Mouse (Mus musculus) liver, embryonic 16.5 days (tissue): Measurements from ENCODE around the gene Pds5a. TPM values are rescaled to one million over a fixed set of nuclear protein-coding genes. Genes with fewer than 3 reads are reported as not detected.
"Not testable (repeated sequence)": the region's sequence is repeated elsewhere in the genome, so short reads cannot be mapped to it uniquely, and the experiment has no call there.

Experiments
- ATAC-seq: fragments of 200-750 bp; cut with Nextera tagmentation; 2 replicates; pipeline ENCODE4 v1.8.0; 2017; ENCODE audit warnings: low read depth, mild to moderate bottlenecking, moderate number of reproducible peaks, moderate library complexity
- H3K27ac ChIP-seq: fragments of 300-500 bp; sonication (generic); 2 replicates; pipeline ENCODE4 v1.5.1; 2014; ENCODE audit warnings: mild to moderate bottlenecking, low read length
- H3K27me3 ChIP-seq: fragments of 300-500 bp; sonication (generic); 2 replicates; pipeline ENCODE4 v1.6.1; 2014; ENCODE audit warnings: low read depth, low read length, mixed read lengths; ENCODE audit not compliant: control insufficient read depth, insufficient read depth
- H3K36me3 ChIP-seq: fragments of 300-500 bp; sonication (generic); 2 replicates; pipeline ENCODE4 v1.6.1; 2014; ENCODE audit warnings: mild to moderate bottlenecking; ENCODE audit not compliant: control insufficient read depth, insufficient read depth
- H3K4me1 ChIP-seq: fragments of 300-500 bp; sonication (generic); 2 replicates; pipeline ENCODE4 v1.6.1; 2014; ENCODE audit warnings: low read depth, low read length, mixed read lengths; ENCODE audit not compliant: control insufficient read depth
- H3K4me2 ChIP-seq: fragments of 300-500 bp; sonication (generic); 2 replicates; pipeline ENCODE4 v1.6.1; 2014; ENCODE audit warnings: low read depth, low read length, mixed read lengths
- H3K4me3 ChIP-seq: fragments of 300-500 bp; sonication (generic); 2 replicates; pipeline ENCODE4 v1.5.1; 2014; ENCODE audit warnings: low read depth, mild to moderate bottlenecking, low read length
- H3K9ac ChIP-seq: fragments of 300-500 bp; sonication (generic); 2 replicates; pipeline ENCODE4 v1.6.1; 2014; ENCODE audit warnings: low read depth, low read length
- H3K9me3 ChIP-seq: fragments of 300-500 bp; sonication (generic); replicated peaks from 2 replicates; pipeline ENCODE4 v1.6.1; 2016; ENCODE audit warnings: low read length; ENCODE audit not compliant: control insufficient read depth
- WGBS: fragments of 180-500 bp; shearing (Covaris S2); extraction: QIAGEN DNeasy Blood & Tissue Kit; methylation state at CpG from one replicate; pipeline ENCODE4 v1.1.7; 2014; ENCODE audit not compliant: insufficient replicate concordance; 5-methylcytosine and 5-hydroxymethylcytosine counted together
- polyA plus RNA-seq: library from polyadenylated mRNA; unstranded; fragments of >200 nt; fragmentation: Nextera tagmentation; extraction: Ambion mirVana; gene quantifications from 2 replicates; pipeline ENCODE4 v1.2.1, GENCODE M21; 2015

The Pds5a gene
- 15.7 and 17.3 TPM in 2 replicates for polyA plus RNA-seq

- Histone ChIP-seq H3K4me3 (peak within 1 kb of the TSS; percentile 95), H3K27ac (peak within 1 kb of the TSS; percentile 91), H3K9me3 (no peaks in the 10 kb centered on the region), H3K4me1 (peaks cover 26% of the 10 kb centered on the region), H3K9ac (peak within 1 kb of the TSS; percentile 98), H3K4me2 (peak within 1 kb of the TSS; percentile 72), H3K36me3 (0 out of 2 replicates have a peak, but pooled peaks cover 7% of the 10 kb centered on the region), H3K27me3 (no peaks in the 10 kb centered on the region)
- under 1% methylated on average over 93 of the region's 140 CpGs for WGBS
- peak; percentile 86 for ATAC-seq
Observed at GRCm38 (mm10) chr5:65697836-65698758, at the start of gene Pds5a. TSS of gene Pds5a (minus strand) at chr5:65698273.

- Histone ChIP-seq H3K4me2 (no peak overlapping the region), H3K9ac (no peak overlapping the region), H3K36me3 (no peaks in the 10 kb centered on the region), H3K9me3 (no peaks in the 10 kb centered on the region), H3K27me3 (no peaks in the 10 kb centered on the region), H3K4me1 (no peaks in the 10 kb centered on the region), H3K27ac (no peak overlapping the region), H3K4me3 (no peak overlapping the region)
- WGBS: 60% methylated on average over 5 of the region's 5 CpGs
- 0 out of 2 replicates have a peak, but pooled peaks have one; percentile 19 for ATAC-seq
Observed at GRCm38 (mm10) chr5:65746908-65747307, 48.8 kb upstream of the Pds5a start.

- 59% methylated on average over 3 of the region's 3 CpGs for WGBS
- Histone ChIP-seq H3K36me3 (no peaks in the 10 kb centered on the region), H3K4me1 (peaks cover 5% of the 10 kb centered on the region; the same call in 1 of the 2 replicates), H3K9ac (no peak overlapping the region), H3K27me3 (no peaks in the 10 kb centered on the region), H3K4me2 (no peak overlapping the region), H3K9me3 (no peaks in the 10 kb centered on the region), H3K4me3 (no peak overlapping the region), H3K27ac (no peak overlapping the region)
- no peak for ATAC-seq
Observed at GRCm38 (mm10) chr5:65739366-65739765, 41.3 kb upstream of the Pds5a start.

- Histone ChIP-seq H3K9me3 (no peaks in the 10 kb centered on the region), H3K4me2 (no peak overlapping the region), H3K27ac (no peak overlapping the region), H3K27me3 (no peaks in the 10 kb centered on the region), H3K9ac (no peak overlapping the region), H3K4me3 (no peak overlapping the region), H3K4me1 (peaks cover 21% of the 10 kb centered on the region), H3K36me3 (no peaks in the 10 kb centered on the region)
- no peak for ATAC-seq
- 69% methylated on average over 2 of the region's 2 CpGs for WGBS
Observed at GRCm38 (mm10) chr5:65735601-65736000, 37.5 kb upstream of the Pds5a start.

GRCm38 (mm10) chr5:65731173-65732007 is 33.3 kb upstream of the Pds5a start:
- H3K27me3 ChIP-seq: no peaks in the 10 kb centered on the region
- peak overlapping the region; percentile 45 for H3K4me2 ChIP-seq
- peaks cover 22% of the 10 kb centered on the region for H3K4me1 ChIP-seq
- no peaks in the 10 kb centered on the region for H3K9me3 ChIP-seq
- H3K36me3 ChIP-seq: no peaks in the 10 kb centered on the region
- WGBS: 19% methylated on average over 9 of the region's 9 CpGs
- peak overlapping the region; percentile 75 for H3K27ac ChIP-seq
- 0 out of 2 replicates have a peak overlapping the region, but pooled peaks have one; percentile 16 for H3K9ac ChIP-seq
- ATAC-seq: peak; percentile 99
- no peak overlapping the region for H3K4me3 ChIP-seq

- H3K4me3 ChIP-seq: peak overlapping the region; percentile 63
- H3K4me1 ChIP-seq: peaks cover 21% of the 10 kb centered on the region
- WGBS: 1% methylated on average over 23 of the region's 23 CpGs
- H3K9me3 ChIP-seq: no peaks in the 10 kb centered on the region
- H3K27me3 ChIP-seq: no peaks in the 10 kb centered on the region
- H3K27ac ChIP-seq: peak overlapping the region; percentile 90
- peak overlapping the region; percentile 65 for H3K9ac ChIP-seq
- ATAC-seq: peak; percentile 86
- H3K36me3 ChIP-seq: no peaks in the 10 kb centered on the region
- peak overlapping the region; percentile 91 for H3K4me2 ChIP-seq
Observed at GRCm38 (mm10) chr5:65724311-65725054, 26.4 kb upstream of the Pds5a start.

GRCm38 (mm10) chr5:65718368-65718767 is 20.3 kb upstream of the Pds5a start:
- Histone ChIP-seq H3K4me2 (no peak overlapping the region), H3K9me3 (no peaks in the 10 kb centered on the region), H3K4me3 (no peak overlapping the region), H3K9ac (no peak overlapping the region), H3K4me1 (peaks cover 6% of the 10 kb centered on the region), H3K36me3 (no peaks in the 10 kb centered on the region), H3K27ac (no peak overlapping the region), H3K27me3 (no peaks in the 10 kb centered on the region)
- ATAC-seq: peak; percentile 43
- WGBS: 9% methylated on average over 3 of the region's 3 CpGs

- not testable (repeated sequence) for H3K4me3 ChIP-seq, H3K27me3 ChIP-seq, H3K4me2 ChIP-seq, H3K9ac ChIP-seq, H3K9me3 ChIP-seq, H3K4me1 ChIP-seq, H3K27ac ChIP-seq, H3K36me3 ChIP-seq, ATAC-seq
- WGBS: 79% methylated on average over 8 of the region's 8 CpGs
Observed at GRCm38 (mm10) chr5:65717903-65718211, 19.8 kb upstream of the Pds5a start.
